Mouse (Mus musculus) layer of hippocampus, adult 18-20 months (tissue): ENCODE measurements around the gene Atp5d. TPM values are rescaled to one million over a fixed set of nuclear protein-coding genes. Genes with fewer than 3 reads are reported as not detected.

Experiments
- DNase-seq, 2 experiments: peaks; one replicate each; pipeline ENCODE4 v3.0.0; 2022; ENCODE audit warnings: low spot score in 2 of 2
- total RNA-seq, 2 experiments: library from RNA; stranded (reverse); gene quantifications; 2 replicates each; pipeline ENCODE4 v1.2.3; 2021

The Atp5d gene
- total RNA-seq, 2 experiments from 2014 or later = 354 to 359 TPM

DNA sequence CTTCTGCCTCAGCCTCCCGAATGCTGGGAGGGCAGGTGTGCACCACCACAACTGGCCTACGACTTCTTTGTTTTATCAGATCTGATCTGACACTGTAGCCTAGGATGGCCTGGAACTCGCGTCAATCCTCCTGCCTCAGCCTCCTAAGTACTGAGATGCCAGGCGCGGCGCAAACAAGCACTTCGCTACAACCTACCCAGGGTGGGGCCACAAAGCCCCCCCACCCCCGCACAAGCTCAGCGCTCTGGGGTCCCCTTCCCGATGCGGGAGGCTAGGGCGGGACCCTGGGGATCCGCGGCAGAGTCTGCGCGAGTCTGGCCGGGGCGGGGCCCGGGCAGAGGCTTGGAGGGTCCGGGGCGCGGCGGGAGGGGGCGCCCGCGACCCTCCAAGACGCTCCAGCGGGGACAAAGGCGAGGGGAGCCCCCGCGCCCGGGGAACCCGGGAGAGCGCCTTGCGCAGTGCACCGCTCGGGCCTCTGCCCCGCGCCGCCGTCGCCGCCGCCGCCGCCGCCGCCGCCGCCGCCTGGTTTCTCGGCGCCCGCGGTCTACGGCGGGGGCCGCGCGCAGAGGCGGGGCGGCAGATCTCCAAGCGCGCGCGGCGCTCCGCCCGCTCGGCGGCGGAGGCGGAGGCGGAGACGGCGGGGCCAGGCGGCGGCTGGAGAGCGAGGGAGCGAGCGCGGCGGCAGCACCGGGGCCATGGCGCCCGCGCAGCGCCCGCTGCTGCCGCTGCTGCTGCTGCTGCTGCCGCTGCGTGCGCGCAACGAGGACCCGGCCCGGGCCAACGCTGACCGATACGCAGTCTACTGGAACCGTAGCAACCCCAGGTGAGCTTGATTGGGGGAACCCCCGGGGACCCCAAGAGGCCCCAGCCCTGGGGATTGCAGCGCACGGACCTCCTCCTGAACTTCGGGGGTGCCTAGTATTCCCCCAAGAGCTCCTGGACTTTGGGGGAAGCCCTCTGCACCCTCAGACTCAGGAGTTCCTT is 40.9 kb downstream of the Atp5d start, which contains the start of gene Efna2:
Efna2 (plus strand) TSS at position 415 of the 984 bp plus-strand sequence.
- peak in 1 of 2 experiments; percentile 56 for DNase-seq

- DNase-seq = no peak
Observed at GRCm38 (mm10) chr10:80180288-80180687, 41.9 kb downstream of the Atp5d start.

- no peak for DNase-seq
Observed at GRCm38 (mm10) chr10:80180823-80181222, 42.4 kb downstream of the Atp5d start.

DNA sequence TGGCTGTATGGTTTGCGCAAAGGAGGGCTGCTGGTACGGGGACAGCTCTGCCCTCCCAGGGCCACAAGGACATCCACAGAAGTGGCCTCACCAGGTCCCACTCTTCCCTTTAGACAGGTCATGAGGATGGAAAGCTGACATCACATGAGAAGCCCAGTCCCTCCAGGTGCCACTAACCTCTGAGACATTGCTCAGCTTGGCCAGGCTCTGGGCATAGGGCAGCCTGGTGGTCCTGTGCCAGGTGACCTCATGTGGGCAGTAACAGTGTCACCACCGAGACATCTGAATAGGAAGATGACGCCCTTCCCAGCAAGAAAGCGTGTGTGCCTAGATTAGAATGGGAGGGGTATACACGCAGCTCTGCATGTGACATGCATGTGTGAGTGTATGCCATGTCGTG is 44.1 kb downstream of the Atp5d start:
- DNase-seq = no peak

DNA sequence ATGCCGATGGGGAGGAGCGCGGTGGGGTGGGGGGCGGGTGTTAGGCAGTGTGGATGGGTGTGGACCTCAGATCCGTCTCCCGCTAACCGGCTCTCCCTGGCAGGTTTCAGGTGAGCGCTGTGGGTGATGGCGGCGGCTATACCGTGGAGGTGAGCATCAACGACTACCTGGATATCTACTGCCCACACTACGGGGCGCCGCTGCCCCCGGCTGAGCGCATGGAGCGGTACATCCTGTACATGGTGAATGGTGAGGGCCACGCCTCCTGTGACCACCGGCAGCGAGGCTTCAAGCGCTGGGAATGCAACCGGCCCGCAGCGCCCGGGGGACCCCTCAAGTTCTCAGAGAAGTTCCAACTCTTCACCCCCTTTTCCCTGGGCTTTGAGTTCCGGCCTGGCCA is 48.2 kb downstream of the Atp5d start:
- no peak for DNase-seq

GRCm38 (mm10) chr10:80187739-80188138 is 49.3 kb downstream of the Atp5d start:
- no peak for DNase-seq

- no peak for DNase-seq
Observed at GRCm38 (mm10) chr10:80188453-80189024, 50.1 kb downstream of the Atp5d start.

- DNase-seq = no peak
Observed at GRCm38 (mm10) chr10:80189999-80190398, 51.6 kb downstream of the Atp5d start.

DNA sequence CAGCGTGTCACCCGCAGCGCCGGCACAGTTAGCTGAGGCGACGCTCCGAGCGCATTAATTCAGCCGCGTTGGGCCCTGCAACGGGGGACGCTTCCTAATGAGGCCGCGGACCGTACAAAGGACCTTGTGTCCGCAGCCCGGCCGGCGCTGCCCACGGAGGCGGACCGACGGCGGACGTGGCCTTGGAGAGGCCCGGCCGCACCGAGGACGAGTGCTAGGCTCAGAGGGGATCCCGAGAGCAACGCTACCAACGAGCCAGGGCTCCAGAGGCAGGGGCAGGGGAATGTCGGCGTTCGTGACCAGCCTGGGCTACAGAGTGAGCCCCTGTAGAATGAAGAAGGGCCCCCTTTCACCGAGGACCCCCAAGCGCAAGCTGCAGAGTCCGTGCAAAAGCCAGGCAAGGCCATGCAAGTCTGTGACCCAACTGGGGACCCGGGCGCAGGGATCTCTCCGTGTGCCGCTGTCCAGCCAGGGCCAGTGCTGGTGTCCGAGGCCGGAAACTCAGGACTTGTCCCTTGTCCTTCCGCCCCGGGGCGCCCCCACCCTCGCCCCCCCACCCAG is 52.1 kb downstream of the Atp5d start:
- DNase-seq = peak in 1 of 2 experiments; percentile 40

GRCm38 (mm10) chr10:80193976-80194375 is 55.5 kb downstream of the Atp5d start:
- DNase-seq = no peak

GRCm38 (mm10) chr10:80194441-80194840 is 56.0 kb downstream of the Atp5d start:
- DNase-seq = no peak

Other genes starting within 250 kb of the Atp5d start
- gene Cfd, start 247.8 kb upstream of the Atp5d start, total RNA-seq = not detected
- 10 to 100 TPM; 53.8 to 55.2 TPM for gene Med16, start 229.7 kb upstream of the Atp5d start, total RNA-seq
- not detected for gene Gm26602, start 227.8 kb upstream of the Atp5d start, total RNA-seq
- 1 to 10 TPM; 6.7 to 7.8 TPM for gene Kiss1r, start 221.7 kb upstream of the Atp5d start, total RNA-seq
- 100 to 1,000 TPM; 366 to 401 TPM for gene R3hdm4, start 217.4 kb upstream of the Atp5d start, total RNA-seq
- gene Arid3a, start 211.6 kb upstream of the Atp5d start, total RNA-seq = 1 to 10 TPM; 5.5 to 5.8 TPM
- gene Wdr18, start 178.5 kb upstream of the Atp5d start, total RNA-seq = 10 to 100 TPM; 40.3 to 42.1 TPM
- under 1 TPM in 1 of 2 experiments, not detected in 1; 0.15 TPM for gene Grin3b, start 167.9 kb upstream of the Atp5d start, total RNA-seq
- 100 to 1,000 TPM; 118 to 123 TPM for gene Tmem259, start 154.3 kb upstream of the Atp5d start, total RNA-seq
- gene Cnn2, start 150.0 kb upstream of the Atp5d start, total RNA-seq = 1 to 10 TPM; 3.6 to 5.2 TPM
- 10 to 100 TPM; 10.2 to 12.0 TPM for gene Abca7, start 142.1 kb upstream of the Atp5d start, total RNA-seq
- 1 to 10 TPM; 4.1 to 4.2 TPM for gene Arhgap45, start 122.0 kb upstream of the Atp5d start, total RNA-seq
- 10 to 100 TPM; 88.2 to 93.9 TPM for gene Polr2e, start 98.8 kb upstream of the Atp5d start, total RNA-seq
- gene Gpx4, start 91.5 kb upstream of the Atp5d start, total RNA-seq = 100 to 1,000 TPM; 509 to 545 TPM
- gene Sbno2, start 33.1 kb upstream of the Atp5d start, total RNA-seq = 10 to 100 TPM; 16.3 to 16.9 TPM
- 100 to 1,000 TPM; 101 to 102 TPM for gene Stk11, start 22.8 kb upstream of the Atp5d start, total RNA-seq
- gene Cbarp, start 2.2 kb downstream of the Atp5d start, total RNA-seq = 100 to 1,000 TPM; 362 to 363 TPM
- 10 to 100 TPM; 59.4 to 68.4 TPM for gene Midn, start 9.6 kb downstream of the Atp5d start, total RNA-seq
- 10 to 100 TPM; 60.7 to 76.4 TPM for gene Cirbp, start 27.4 kb downstream of the Atp5d start, total RNA-seq
- gene 1600002K03Rik, start 34.3 kb downstream of the Atp5d start, total RNA-seq = 1 to 10 TPM; 6.4 to 6.5 TPM
- gene Efna2, start 40.9 kb downstream of the Atp5d start, total RNA-seq = 10 to 100 TPM in 1 of 2 experiments, 1 to 10 TPM in 1; 8.9 to 10.1 TPM
- 10 to 100 TPM; 37.4 to 45.1 TPM for gene Mum1, start 87.8 kb downstream of the Atp5d start, total RNA-seq
- gene Ndufs7, start 110.5 kb downstream of the Atp5d start, total RNA-seq = 100 to 1,000 TPM; 218 to 228 TPM
- gene Gamt, start 122.4 kb downstream of the Atp5d start, total RNA-seq = 10 to 100 TPM; 24.5 to 26.7 TPM
- gene Dazap1, start 122.9 kb downstream of the Atp5d start, total RNA-seq = 10 to 100 TPM; 77.2 to 83.0 TPM
- 1,000 to 10,000 TPM in 1 of 2 experiments, 100 to 1,000 TPM in 1; 997 to 1,043 TPM for gene Rps15, start 153.8 kb downstream of the Atp5d start, total RNA-seq
- gene Apc2, start 157.3 kb downstream of the Atp5d start, total RNA-seq = 10 to 100 TPM; 94.5 to 95.5 TPM
- 10 to 100 TPM; 25.0 to 25.9 TPM for gene 2310011J03Rik, start 181.9 kb downstream of the Atp5d start, total RNA-seq
- gene Pcsk4, start 190.9 kb downstream of the Atp5d start, total RNA-seq = 1 to 10 TPM; 3.5 to 3.8 TPM
- gene Reep6, start 191.3 kb downstream of the Atp5d start, total RNA-seq = 10 to 100 TPM; 10.3 to 10.9 TPM
- gene Adamtsl5, start 209.8 kb downstream of the Atp5d start, total RNA-seq = 1 to 10 TPM; 5.6 to 6.9 TPM
- gene Plk5, start 217.8 kb downstream of the Atp5d start, total RNA-seq = 10 to 100 TPM; 30.3 to 30.5 TPM
- gene Mex3d, start 249.0 kb downstream of the Atp5d start, total RNA-seq = 10 to 100 TPM; 17.9 to 19.1 TPM